Mouse (Mus musculus) E14TG2a.4 (cell line): ENCODE measurements at regions not wholly inside any gene's neighbourhood (a gene's known extent, or its start where the extent isn't known, plus 50 kb on each side); places are given as distances from the start of the nearest gene placed in this dataset.

Experiments
- CTCF ChIP-seq: conservative IDR thresholded peaks from 2 replicates; pipeline ENCODE4 v1.5.1; 2014; ENCODE audit warnings: low read length
- NANOG ChIP-seq: IDR thresholded peaks from 2 replicates; pipeline ENCODE4 v1.6.1; 2014; ENCODE audit warnings: borderline replicate concordance, low read length, mixed read lengths
- POU5F1 ChIP-seq: IDR thresholded peaks from 2 replicates; pipeline ENCODE4 v1.6.1; 2014; ENCODE audit warnings: low read length, borderline replicate concordance

DNA sequence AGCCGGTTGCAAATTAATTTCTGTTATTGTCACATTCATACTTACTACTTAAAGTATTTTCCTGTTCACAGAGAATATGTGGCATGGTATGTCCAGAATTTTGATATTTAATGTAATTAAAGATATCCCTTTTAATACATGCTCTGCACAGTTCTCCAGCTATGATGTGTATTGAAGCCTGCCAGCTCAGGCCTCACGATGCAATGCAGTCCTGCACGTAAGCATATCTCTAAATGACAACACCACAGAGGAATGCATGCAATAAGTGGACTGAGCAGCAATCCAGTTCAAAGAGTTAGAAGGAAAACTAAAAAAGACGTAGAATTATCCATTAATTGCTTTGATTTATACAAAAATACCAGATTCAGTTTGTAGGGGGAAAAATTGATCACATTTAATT is 373.4 kb downstream of the Ptprc start:
- no peak for TF ChIP-seq CTCF
- no peak for TF ChIP-seq NANOG
- TF ChIP-seq POU5F1, result no peak
